In the genomic region with DNA sequence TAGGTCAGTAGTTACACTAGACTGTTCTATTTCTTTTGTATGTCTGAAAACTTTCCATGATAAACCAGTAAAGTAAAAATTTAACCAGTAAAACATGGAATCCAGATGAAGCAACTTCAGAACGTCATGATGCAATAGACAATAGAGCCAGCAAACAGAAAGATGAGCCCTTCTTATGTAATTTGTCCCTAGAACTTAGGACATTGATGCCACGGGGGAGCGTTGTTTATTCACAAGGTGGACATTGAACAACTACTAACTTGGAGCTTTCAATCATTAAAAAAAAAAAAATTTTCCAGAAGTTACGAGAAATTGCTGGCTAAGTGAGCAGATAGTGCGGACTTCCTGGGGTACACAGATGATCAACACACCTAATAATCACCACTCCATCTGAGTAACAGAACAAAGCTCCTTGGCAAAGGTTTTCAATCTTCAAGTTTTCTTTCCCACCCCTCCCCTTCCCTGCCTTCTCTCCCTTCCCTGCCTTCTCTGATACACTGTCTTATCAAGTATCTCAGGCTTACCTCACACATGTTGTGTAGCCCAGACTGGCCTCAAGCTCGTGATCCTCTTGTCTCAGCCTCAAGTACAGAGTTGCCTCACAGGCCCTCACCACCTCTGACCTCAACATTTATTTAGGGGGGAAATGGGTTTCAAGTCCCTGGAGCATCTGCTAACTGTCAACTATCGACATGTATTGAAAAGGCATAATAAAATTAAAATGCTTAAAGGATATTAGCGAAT, we compare ENCODE assay signal across 22 mouse cellular contexts. TPM values are rescaled to one million over a fixed set of nuclear protein-coding genes. Genes with fewer than 3 reads are reported as not detected.
DNase-seq lines count a peak whose midpoint lies in the region; ATAC-seq and TF ChIP-seq lines count a peak whose summit lies in the region.
"Had no signal": no experiment of that assay in that cellular context is flagged by ENCODE, and none has a peak within 500 bp of the region (broad histone marks: within the 10 kb centered on the region; RNA-seq: fewer than 3 reads in every experiment).

No protein-coding gene starts in this region.

- WGBS in liver, adult 2 months, result 32% methylated on average over 8 of the region's 8 CpGs
- WGBS in liver, embryonic 11.5 days, result 72% methylated on average over 8 of the region's 8 CpGs
- whole genome bisulfite sequencing in liver, embryonic 13.5 days (ENCODE audit: insufficient replicate concordance), result 60% methylated on average over 8 of the region's 8 CpGs
- 74% methylated on average over 8 of the region's 8 CpGs for WGBS in heart, embryonic 10.5 days

- TF ChIP-seq POLR2A in liver, adult 2 months (IDR thresholded peaks at IDR 0.05; ENCODE audit: extremely low read depth, insufficient read depth, low read length), result no peak

- peaks cover 2% of the 10 kb centered on the region; the same call in 1 of the 2 replicates for H3K36me3 ChIP-seq in liver, adult 2 months (ENCODE audit: control insufficient read depth, insufficient read depth, low read length)
- no peaks in the 10 kb centered on the region for H3K36me3 ChIP-seq in liver, embryonic 11.5 days (ENCODE audit: control insufficient read depth, insufficient read depth, low read length)
- H3K36me3 ChIP-seq in liver, embryonic 13.5 days, result no peaks in the 10 kb centered on the region
- no peaks in the 10 kb centered on the region for H3K36me3 ChIP-seq in heart, embryonic 10.5 days
- H3K36me3 ChIP-seq: forebrain, embryonic 10.5 days; G1E; limb, embryonic 10.5 days had no signal

- TF ChIP-seq CTCF in liver, adult 2 months (IDR thresholded peaks at IDR 0.05; ENCODE audit: low read depth, low read length), result no peak

- H3K9ac ChIP-seq in liver, adult 2 months (ENCODE audit: low read depth, low read length), result peak overlapping the region; percentile 49
- H3K9ac ChIP-seq in liver, embryonic 11.5 days (ENCODE audit: low read depth, low read length), result no peak overlapping the region
- H3K9ac ChIP-seq in liver, embryonic 13.5 days, result no peak overlapping the region

- no peak overlapping the region for H3K4me2 ChIP-seq in liver, embryonic 11.5 days
- H3K4me2 ChIP-seq in liver, embryonic 13.5 days, result no peak overlapping the region

- H3K4me3 ChIP-seq in liver, adult 2 months (ENCODE audit: insufficient read depth, low read depth, low read length), result no peak overlapping the region
- H3K4me3 ChIP-seq in liver, embryonic 11.5 days (ENCODE audit: low read depth, low read length), result no peak overlapping the region
- no peak overlapping the region for H3K4me3 ChIP-seq in liver, embryonic 13.5 days (replicated peaks)
- H3K4me3 ChIP-seq in heart, embryonic 10.5 days, result no peak overlapping the region
- H3K4me3 ChIP-seq: forebrain, embryonic 10.5 days; limb, embryonic 10.5 days had no signal

- peaks cover 19% of the 10 kb centered on the region for H3K4me1 ChIP-seq in liver, adult 2 months (ENCODE audit: control insufficient read depth, insufficient read depth, low read length)
- peaks cover 10% of the 10 kb centered on the region for H3K4me1 ChIP-seq in liver, embryonic 11.5 days (replicated peaks; ENCODE audit: control insufficient read depth, insufficient read depth, low read length)
- H3K4me1 ChIP-seq in liver, embryonic 13.5 days (replicated peaks), result peaks cover 20% of the 10 kb centered on the region; the same call in 1 of the 2 replicates
- peaks cover 6% of the 10 kb centered on the region for H3K4me1 ChIP-seq in heart, embryonic 10.5 days
- H3K4me1 ChIP-seq: forebrain, embryonic 10.5 days had no signal

- H3K27ac ChIP-seq in liver, adult 2 months (replicated peaks; ENCODE audit: insufficient read depth, low read depth, low read length), result peak overlapping the region; percentile 99
- no peak overlapping the region for H3K27ac ChIP-seq in liver, embryonic 11.5 days (ENCODE audit: low read depth, low read length)
- H3K27ac ChIP-seq in liver, embryonic 13.5 days, result peak overlapping the region; percentile 2; the same call in 1 of the 2 replicates
- no peak overlapping the region for H3K27ac ChIP-seq in heart, embryonic 10.5 days
- H3K27ac ChIP-seq: forebrain, embryonic 10.5 days; limb, embryonic 10.5 days had no signal

- DNase-seq in gastrocnemius, adult 18-20 months (ENCODE audit: low spot score), result peak; percentile 4
- no peak for DNase-seq in gastrocnemius, postnatal 14 days
- peak; percentile 99 for DNase-seq in liver, adult 2 months (ENCODE audit: extremely low read depth, low read depth, low spot score)
- no peak for DNase-seq in liver, embryonic 11.5 days (ENCODE audit: low spot score)
- no peak for DNase-seq in liver, embryonic 13.5 days
- peak; percentile 21 for DNase-seq in skeletal muscle tissue, adult 2 months (ENCODE audit: low read depth, low spot score)
- no peak for DNase-seq in heart, embryonic 10.5 days (ENCODE audit: low spot score)
- DNase-seq in layer of hippocampus, adult 11-12 months (ENCODE audit: low spot score), result no peak
- DNase-seq: cerebellum, adult 2 months; gastrocnemius, postnatal 10 days; heart, postnatal 10 days; lung, adult 2 months; right cerebral cortex, postnatal 25 days; thymus, adult 2 months had no signal

- ATAC-seq in liver, embryonic 11.5 days (replicated peaks; ENCODE audit: low FRiP score), result no peak
- no peak for ATAC-seq in liver, embryonic 13.5 days (ENCODE audit: low read depth)

- H3K27me3 ChIP-seq in liver, adult 2 months (ENCODE audit: control insufficient read depth, insufficient read depth, low read length), result no peaks in the 10 kb centered on the region
- H3K27me3 ChIP-seq in liver, embryonic 11.5 days (replicated peaks; ENCODE audit: control insufficient read depth, insufficient read depth, low read length), result no peaks in the 10 kb centered on the region
- H3K27me3 ChIP-seq in liver, embryonic 13.5 days, result no peaks in the 10 kb centered on the region
- no peaks in the 10 kb centered on the region for H3K27me3 ChIP-seq in heart, embryonic 10.5 days (ENCODE audit: insufficient read depth, poor library complexity, severe bottlenecking)

- no peaks in the 10 kb centered on the region for H3K9me3 ChIP-seq in liver, embryonic 11.5 days (ENCODE audit: control insufficient read depth, low read length)
- no peaks in the 10 kb centered on the region for H3K9me3 ChIP-seq in liver, embryonic 13.5 days (replicated peaks)
- H3K9me3 ChIP-seq in heart, embryonic 10.5 days, result no peaks in the 10 kb centered on the region
- H3K9me3 ChIP-seq: forebrain, embryonic 10.5 days; G1E; limb, embryonic 10.5 days had no signal

- H3K79me2 ChIP-seq in liver, adult 2 months (ENCODE audit: control insufficient read depth, insufficient read depth, low read length), result peaks cover 3% of the 10 kb centered on the region; the same call in 1 of the 2 replicates

- intact Hi-C loops in gastrocnemius, postnatal 14 days (cut with DNase I; ENCODE audit: low total_unique reads), result no loop called here

RNA-seq across cellular contexts. Expression of a gene that starts 1.4 kb away (rescaled TPM):
- not detected for total RNA-seq in gastrocnemius, adult 18-20 months (2021)
- total RNA-seq in gastrocnemius, postnatal 14 days (2021), result not detected
- 13.3 and 20.1 TPM in 2 replicates for total RNA-seq in liver, adult 2 months (2014; rRNA removed)
- polyA plus RNA-seq in liver, adult 2 months (2012; rRNA removed), result 12.9 and 14.5 TPM in 2 replicates
- not detected in 2 replicates for polyA plus RNA-seq in liver, embryonic 11.5 days (2014; fragmentation: Nextera tagmentation; extraction: Ambion mirVana)
- 0.05 TPM in 1 of 2 replicates, not detected in the other for polyA plus RNA-seq in liver, embryonic 13.5 days (2015; fragmentation: Nextera tagmentation; extraction: Ambion mirVana)
- not detected in 2 replicates for polyA plus RNA-seq in heart, embryonic 10.5 days (2016; fragmentation: Nextera tagmentation; extraction: Ambion mirVana)
- total RNA-seq: gastrocnemius, postnatal 10 days; heart, postnatal 10 days; layer of hippocampus, adult 8-10 months; left cerebral cortex, adult 18-20 months; megakaryocyte-erythroid progenitor cell, adult 5-6 weeks; midbrain, postnatal 0 days had no signal
- polyA plus RNA-seq: cerebellum, adult 2 months; forebrain, embryonic 10.5 days; G1E; hindbrain, embryonic 11.5 days; limb, embryonic 10.5 days; lung, adult 2 months; midbrain, postnatal 0 days had no signal

RNA-seq across cellular contexts. Expression of a gene that starts 29.7 kb away (rescaled TPM):
- under 1 TPM in 1 of 2 experiments, not detected in 1; 0.21 TPM for total RNA-seq in gastrocnemius, adult 18-20 months (2021)
- not detected for total RNA-seq in gastrocnemius, postnatal 14 days (2021)
- 32.8 and 38.1 TPM in 2 replicates for total RNA-seq in liver, adult 2 months (2014; rRNA removed)
- polyA plus RNA-seq in liver, adult 2 months (2012; rRNA removed), result 34.5 and 39.7 TPM in 2 replicates
- polyA plus RNA-seq in liver, embryonic 11.5 days (2014; fragmentation: Nextera tagmentation; extraction: Ambion mirVana), result 0.36 and 0.43 TPM in 2 replicates
- 2.3 and 3.1 TPM in 2 replicates for polyA plus RNA-seq in liver, embryonic 13.5 days (2015; fragmentation: Nextera tagmentation; extraction: Ambion mirVana)
- polyA plus RNA-seq in heart, embryonic 10.5 days (2016; fragmentation: Nextera tagmentation; extraction: Ambion mirVana), result not detected in 2 replicates
- total RNA-seq: heart, postnatal 10 days; layer of hippocampus, adult 8-10 months; left cerebral cortex, adult 18-20 months; megakaryocyte-erythroid progenitor cell, adult 5-6 weeks had no signal
- polyA plus RNA-seq: forebrain, embryonic 10.5 days; G1E; hindbrain, embryonic 11.5 days; limb, embryonic 10.5 days; lung, adult 2 months; midbrain, postnatal 0 days had no signal

RNA-seq across cellular contexts. Expression of a gene that starts 45.8 kb away (rescaled TPM):
- total RNA-seq in gastrocnemius, adult 18-20 months (2021), result under 1 TPM in 1 of 2 experiments, not detected in 1; 0.09 TPM
- not detected for total RNA-seq in gastrocnemius, postnatal 14 days (2021)
- 22.4 and 27.4 TPM in 2 replicates for total RNA-seq in liver, adult 2 months (2014; rRNA removed)
- polyA plus RNA-seq in liver, adult 2 months (2012; rRNA removed), result 52.0 and 60.3 TPM in 2 replicates
- 0.06 TPM in 1 of 2 replicates, not detected in the other for polyA plus RNA-seq in liver, embryonic 11.5 days (2014; fragmentation: Nextera tagmentation; extraction: Ambion mirVana)
- 0.06 and 0.07 TPM in 2 replicates for polyA plus RNA-seq in liver, embryonic 13.5 days (2015; fragmentation: Nextera tagmentation; extraction: Ambion mirVana)
- 0.10 TPM in 1 of 2 replicates, not detected in the other for polyA plus RNA-seq in heart, embryonic 10.5 days (2016; fragmentation: Nextera tagmentation; extraction: Ambion mirVana)
- total RNA-seq: gastrocnemius, postnatal 10 days; heart, postnatal 10 days; layer of hippocampus, adult 8-10 months; left cerebral cortex, adult 18-20 months; midbrain, postnatal 0 days had no signal
- polyA plus RNA-seq: cerebellum, adult 2 months; forebrain, embryonic 10.5 days; G1E; hindbrain, embryonic 11.5 days; limb, embryonic 10.5 days; lung, adult 2 months; midbrain, postnatal 0 days had no signal

Comparison
In these comparisons a context has a peak if more than half of its experiments do, and no peak if none do; other contexts are left out.
1. DNase-seq: peak in gastrocnemius, adult 18-20 months (single experiment), liver, adult 2 months (single experiment) and skeletal muscle tissue, adult 2 months (single experiment); none in gastrocnemius, postnatal 14 days (single experiment), liver, embryonic 11.5 days (single experiment), liver, embryonic 13.5 days (single experiment), heart, embryonic 10.5 days (single experiment) and layer of hippocampus, adult 11-12 months (single experiment).
2. H3K27ac ChIP-seq: peak in liver, adult 2 months (single experiment) and liver, embryonic 13.5 days (single experiment); none in liver, embryonic 11.5 days (single experiment) and heart, embryonic 10.5 days (single experiment).
3. RNA of a gene that starts 1.4 kb away (polyA plus RNA-seq): 12.9 to 14.5 TPM in liver, adult 2 months; 0.05 TPM in liver, embryonic 13.5 days, not detected in liver, embryonic 11.5 days and not detected in heart, embryonic 10.5 days; every median in the first group is over 10 times any median in the second.
4. RNA of a gene that starts 45.8 kb away (polyA plus RNA-seq): 52.0 to 60.3 TPM in liver, adult 2 months; 0.06 to 0.07 TPM in liver, embryonic 13.5 days, 0.10 TPM in heart, embryonic 10.5 days and 0.06 TPM in liver, embryonic 11.5 days; every median in the first group is over 10 times any median in the second.